8 mouse cellular contexts compared by ENCODE assay signal in the genomic region with DNA sequence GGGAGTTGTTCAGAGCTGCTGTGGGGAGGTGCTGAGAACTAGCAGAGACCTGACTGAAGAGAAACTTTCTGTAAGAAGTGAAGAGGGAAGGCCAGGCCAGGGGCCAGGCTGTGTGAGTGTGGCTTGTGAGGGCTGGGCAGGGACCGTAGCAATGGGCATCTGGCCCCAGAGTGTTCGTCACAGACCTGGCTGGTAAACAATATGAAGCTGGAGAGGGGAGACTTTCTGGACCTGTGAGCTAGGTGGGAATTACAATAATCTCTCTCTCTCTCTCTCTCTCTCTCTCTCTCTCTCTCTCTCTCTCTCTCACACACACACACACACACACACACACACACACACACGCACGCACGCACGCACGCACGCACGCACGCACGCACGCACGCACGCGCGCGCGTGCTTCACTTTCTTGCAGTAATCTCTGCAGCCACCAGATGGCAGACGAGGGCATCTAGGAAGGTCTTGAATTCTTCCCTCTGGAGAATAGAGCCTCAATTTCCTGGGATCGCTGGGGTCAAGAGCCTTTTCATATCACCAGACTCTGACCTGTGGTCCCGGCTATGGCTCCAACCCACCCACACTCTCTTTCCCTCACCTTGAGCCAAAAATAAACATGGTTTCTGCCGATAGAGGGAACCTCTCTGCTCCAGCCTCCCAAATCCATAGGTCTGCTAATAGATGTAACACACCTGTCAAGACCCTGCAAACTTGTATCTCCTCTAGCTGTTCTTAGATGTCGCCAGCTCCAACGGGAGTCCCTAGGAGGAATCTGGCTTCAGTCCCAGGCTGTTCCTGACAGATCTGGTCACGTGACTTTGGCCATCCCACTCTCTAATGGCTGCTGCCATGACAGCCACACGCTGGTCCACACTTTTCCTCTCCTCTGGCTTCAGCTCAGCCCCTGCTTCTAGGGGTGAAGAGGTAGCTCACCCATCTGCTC. TPM values are rescaled to one million over a fixed set of nuclear protein-coding genes. Genes with fewer than 3 reads are reported as not detected.
DNase-seq lines count a peak whose midpoint lies in the region; ATAC-seq and TF ChIP-seq lines count a peak whose summit lies in the region.

No protein-coding gene starts in this region.

- DNase-seq in B cell, adult 2 months = peak; percentile 73 to 77
- DNase-seq in kidney, postnatal 0 days (ENCODE audit: low spot score) = peak; percentile 77
- peak; percentile 79 for DNase-seq in liver, embryonic 11.5 days (ENCODE audit: low spot score)
- DNase-seq in natural killer cell, adult 2 months (ENCODE audit: low spot score in 2 of 2) = peak; percentile 58 to 70

- H3K4me2 ChIP-seq in heart, embryonic 14.5 days (ENCODE audit: low read length) = peak overlapping the region; percentile 64
- H3K4me2 ChIP-seq in kidney, postnatal 0 days (ENCODE audit: low read length) = peak overlapping the region; percentile 45
- H3K4me2 ChIP-seq in liver, embryonic 11.5 days = peak overlapping the region; percentile 64
- H3K4me2 ChIP-seq in stomach, embryonic 15.5 days = peak overlapping the region; percentile 52

- TF ChIP-seq CTCF in kidney, postnatal 0 days (IDR thresholded peaks at IDR 0.05; ENCODE audit: low read depth) = peak; percentile 85

- no peaks in the 10 kb centered on the region for H3K27me3 ChIP-seq in heart, embryonic 14.5 days (ENCODE audit: control insufficient read depth, insufficient read depth, low read length)
- H3K27me3 ChIP-seq in kidney, postnatal 0 days (ENCODE audit: insufficient read depth, low read length) = no peaks in the 10 kb centered on the region
- H3K27me3 ChIP-seq in liver, embryonic 11.5 days (replicated peaks; ENCODE audit: control insufficient read depth, insufficient read depth, low read length) = no peaks in the 10 kb centered on the region
- H3K27me3 ChIP-seq in stomach, embryonic 15.5 days (replicated peaks) = no peaks in the 10 kb centered on the region

- 12% methylated on average over 20 of the region's 26 CpGs for WGBS in heart, embryonic 14.5 days
- 16% methylated on average over 18 of the region's 26 CpGs for WGBS in kidney, postnatal 0 days
- 13% methylated on average over 26 of the region's 26 CpGs for whole genome bisulfite sequencing in liver, embryonic 11.5 days
- 12% methylated on average over 24 of the region's 26 CpGs for WGBS in stomach, embryonic 15.5 days

- H3K36me3 ChIP-seq in heart, embryonic 14.5 days (ENCODE audit: control insufficient read depth, insufficient read depth, low read length) = no peaks in the 10 kb centered on the region
- H3K36me3 ChIP-seq in kidney, postnatal 0 days (ENCODE audit: insufficient read depth, low read length) = no peaks in the 10 kb centered on the region
- no peaks in the 10 kb centered on the region for H3K36me3 ChIP-seq in liver, embryonic 11.5 days (ENCODE audit: control insufficient read depth, insufficient read depth, low read length)
- H3K36me3 ChIP-seq in stomach, embryonic 15.5 days = no peaks in the 10 kb centered on the region

- ATAC-seq in erythroid progenitor cell, adult 5-6 weeks (replicated peaks; ENCODE audit: low FRiP score, poor library complexity, severe bottlenecking) = peak; percentile 63
- peak; percentile 22; the same call in 1 of the 2 replicates for ATAC-seq in heart, embryonic 14.5 days (ENCODE audit: insufficient number of reproducible peaks, insufficient read depth, low FRiP score, low read depth)
- peak; percentile 49; the same call in 1 of the 2 replicates for ATAC-seq in kidney, postnatal 0 days (replicated peaks; ENCODE audit: low FRiP score, low read depth)
- ATAC-seq in liver, embryonic 11.5 days (replicated peaks; ENCODE audit: low FRiP score) = peak; percentile 37; the same call in 1 of the 2 replicates
- ATAC-seq in stomach, embryonic 15.5 days (ENCODE audit: insufficient read depth, low FRiP score, low read depth) = peak; percentile 30; the same call in 1 of the 2 replicates

- no peaks in the 10 kb centered on the region for H3K9me3 ChIP-seq in heart, embryonic 14.5 days (ENCODE audit: control insufficient read depth, low read length)
- H3K9me3 ChIP-seq in kidney, postnatal 0 days (replicated peaks; ENCODE audit: low read length) = no peaks in the 10 kb centered on the region
- no peaks in the 10 kb centered on the region for H3K9me3 ChIP-seq in liver, embryonic 11.5 days (ENCODE audit: control insufficient read depth, low read length)
- no peaks in the 10 kb centered on the region for H3K9me3 ChIP-seq in stomach, embryonic 15.5 days

- H3K4me1 ChIP-seq in brown adipose tissue, adult 24 weeks (ENCODE audit: control insufficient read depth, insufficient read depth, insufficient read length, low read length) = peaks cover 50% of the 10 kb centered on the region
- peaks cover 23 to 26% of the 10 kb centered on the region in 2 experiments for H3K4me1 ChIP-seq in heart, embryonic 14.5 days (ENCODE audit: control insufficient read depth in 2 of 2, insufficient read depth in 2 of 2, low read length in 2 of 2)
- H3K4me1 ChIP-seq in kidney, postnatal 0 days (replicated peaks; ENCODE audit: insufficient read depth, low read length) = peaks cover 10% of the 10 kb centered on the region
- peaks cover 17% of the 10 kb centered on the region for H3K4me1 ChIP-seq in liver, embryonic 11.5 days (replicated peaks; ENCODE audit: control insufficient read depth, insufficient read depth, low read length)
- H3K4me1 ChIP-seq in stomach, embryonic 15.5 days = no peaks in the 10 kb centered on the region; the same call in 1 of the 2 replicates

- H3K4me3 ChIP-seq in brown adipose tissue, adult 24 weeks (ENCODE audit: insufficient read depth, low read depth, low read length) = peak overlapping the region; percentile 59
- H3K4me3 ChIP-seq in heart, embryonic 14.5 days (ENCODE audit: control insufficient read depth in 1 of 2, insufficient read depth in 1 of 2, low read depth in 1 of 2, low read length in 2 of 2) = peak overlapping the region; percentile 24 to 30
- 0 out of 2 replicates have a peak overlapping the region, but pooled peaks have one; percentile 4 for H3K4me3 ChIP-seq in kidney, postnatal 0 days (replicated peaks; ENCODE audit: low read depth, low read length)
- H3K4me3 ChIP-seq in liver, embryonic 11.5 days (ENCODE audit: low read depth, low read length) = peak overlapping the region; percentile 40
- peak overlapping the region; percentile 29 for H3K4me3 ChIP-seq in stomach, embryonic 15.5 days (replicated peaks)

- H3K9ac ChIP-seq in heart, embryonic 14.5 days (ENCODE audit: low read length) = peak overlapping the region; percentile 71
- H3K9ac ChIP-seq in kidney, postnatal 0 days (ENCODE audit: low read depth, low read length) = no peak overlapping the region
- peak overlapping the region; percentile 63 for H3K9ac ChIP-seq in liver, embryonic 11.5 days (ENCODE audit: low read depth, low read length)
- no peak overlapping the region for H3K9ac ChIP-seq in stomach, embryonic 15.5 days

- peak overlapping the region; percentile 98 for H3K27ac ChIP-seq in brown adipose tissue, adult 24 weeks (replicated peaks; ENCODE audit: low read depth, low read length)
- H3K27ac ChIP-seq in heart, embryonic 14.5 days (replicated peaks in 1 of 2; ENCODE audit: control insufficient read depth in 1 of 2, insufficient read depth in 1 of 2, low read depth in 2 of 2, low read length in 2 of 2) = peak overlapping the region; percentile 52 to 73
- peak overlapping the region; percentile 90 for H3K27ac ChIP-seq in kidney, postnatal 0 days
- H3K27ac ChIP-seq in liver, embryonic 11.5 days (ENCODE audit: low read depth, low read length) = peak overlapping the region; percentile 86
- H3K27ac ChIP-seq in stomach, embryonic 15.5 days = peak overlapping the region; percentile 32; the same call in 1 of the 2 replicates

RNA-seq across cellular contexts. Expression of a gene that starts 16.1 kb away (rescaled TPM):
- polyA plus RNA-seq in brown adipose tissue, adult 24 weeks (2012; ENCODE audit: insufficient read depth, insufficient read length, missing spikeins) = 3.3 and 4.5 TPM in 2 replicates
- total RNA-seq in erythroid progenitor cell, adult 5-6 weeks (2015; ENCODE audit: low replicate concordance) = 3.4 and 5.4 TPM in 2 replicates
- total RNA-seq in erythroid progenitor cell, adult 5-6 weeks (2017; ENCODE audit: low replicate concordance) = 5.1 and 5.8 TPM in 2 replicates
- 5.3 and 7.6 TPM in 2 replicates for polyA plus RNA-seq in heart, embryonic 14.5 days (2014; fragmentation: Nextera tagmentation; extraction: Ambion mirVana)
- 7.6 and 8.7 TPM in 2 replicates for polyA plus RNA-seq in kidney, postnatal 0 days (2015; fragmentation: Nextera tagmentation; extraction: Ambion mirVana)
- 20.1 and 20.7 TPM in 2 replicates for polyA plus RNA-seq in liver, embryonic 11.5 days (2014; fragmentation: Nextera tagmentation; extraction: Ambion mirVana)
- polyA plus RNA-seq in stomach, embryonic 15.5 days (2015; fragmentation: Nextera tagmentation; extraction: Ambion mirVana) = 9.3 and 11.4 TPM in 2 replicates

RNA-seq across cellular contexts. Expression of a gene that starts 42.0 kb away (rescaled TPM):
- polyA plus RNA-seq in brown adipose tissue, adult 24 weeks (2012; ENCODE audit: insufficient read depth, insufficient read length, missing spikeins) = not detected in 2 replicates
- total RNA-seq in erythroid progenitor cell, adult 5-6 weeks (2015; ENCODE audit: low replicate concordance) = 4.0 and 4.6 TPM in 2 replicates
- 15.4 and 17.2 TPM in 2 replicates for total RNA-seq in erythroid progenitor cell, adult 5-6 weeks (2017; ENCODE audit: low replicate concordance)
- 0.09 TPM in 2 replicates for polyA plus RNA-seq in heart, embryonic 14.5 days (2014; fragmentation: Nextera tagmentation; extraction: Ambion mirVana)
- polyA plus RNA-seq in kidney, postnatal 0 days (2015; fragmentation: Nextera tagmentation; extraction: Ambion mirVana) = 0.38 and 0.50 TPM in 2 replicates
- 0.62 and 0.70 TPM in 2 replicates for polyA plus RNA-seq in liver, embryonic 11.5 days (2014; fragmentation: Nextera tagmentation; extraction: Ambion mirVana)
- polyA plus RNA-seq in stomach, embryonic 15.5 days (2015; fragmentation: Nextera tagmentation; extraction: Ambion mirVana) = 0.68 and 0.70 TPM in 2 replicates

Comparison
In these comparisons a context has a peak if more than half of its experiments do, and no peak if none do; other contexts are left out.
1. Peak in every context shown above with its lines: DNase-seq, ATAC-seq, H3K4me3 ChIP-seq and H3K27ac ChIP-seq.
2. H3K27ac ChIP-seq: peak in every context shown above with its lines; median percentile 98 in brown adipose tissue, adult 24 weeks; 90 in kidney, postnatal 0 days; 86 in liver, embryonic 11.5 days; 62 in heart, embryonic 14.5 days; 32 in stomach, embryonic 15.5 days.
3. H3K4me3 ChIP-seq: peak in every context shown above with its lines; median percentile 59 in brown adipose tissue, adult 24 weeks; 40 in liver, embryonic 11.5 days; 29 in stomach, embryonic 15.5 days; 27 in heart, embryonic 14.5 days; 4 in kidney, postnatal 0 days.
4. H3K9ac ChIP-seq: peak in heart, embryonic 14.5 days (single experiment) and liver, embryonic 11.5 days (single experiment); none in kidney, postnatal 0 days (single experiment) and stomach, embryonic 15.5 days (single experiment).